Mouse (Mus musculus) hindbrain, postnatal 0 days (tissue): ENCODE measurements at regions not wholly inside any gene's neighbourhood (a gene's known extent, or its start where the extent isn't known, plus 50 kb on each side); places are given as distances from the start of the nearest gene placed in this dataset.
A peak's percentile ranks its signal among the peaks of the same experiment; 100 is the strongest.

Experiments
- ATAC-seq: fragments of 200-750 bp; cut with Nextera tagmentation; 2 replicates; pipeline ENCODE4 v1.8.0; 2017; ENCODE audit warnings: mild to moderate bottlenecking, moderate TSS enrichment, moderate library complexity
- DNase-seq: peaks from one replicate; pipeline ENCODE4 v3.0.0-alpha.2; 2015; ENCODE audit warnings: low spot score
- H3K27ac ChIP-seq: fragments of 300-500 bp; sonication (generic); 2 replicates; pipeline ENCODE4 v1.5.1; 2014; ENCODE audit warnings: mild to moderate bottlenecking
- H3K27me3 ChIP-seq: fragments of 300-500 bp; sonication (generic); 2 replicates; pipeline ENCODE4 v1.6.1; 2014; ENCODE audit warnings: low read length, mixed read lengths; ENCODE audit not compliant: insufficient read depth
- H3K36me3 ChIP-seq: fragments of 300-500 bp; sonication (generic); 2 replicates; pipeline ENCODE4 v1.6.1; 2014; ENCODE audit warnings: low read length, mixed read lengths; ENCODE audit not compliant: insufficient read depth
- H3K4me1 ChIP-seq: fragments of 300-500 bp; sonication (generic); 2 replicates; pipeline ENCODE4 v1.6.1; 2014; ENCODE audit warnings: antibody characterized with exemption, low read length, mixed read lengths; ENCODE audit not compliant: insufficient read depth
- H3K4me2 ChIP-seq: fragments of 300-500 bp; sonication (generic); 2 replicates; pipeline ENCODE4 v1.6.1; 2014; ENCODE audit warnings: low read depth, mild to moderate bottlenecking, low read length, moderate library complexity, mixed read lengths
- H3K4me3 ChIP-seq: fragments of 300-500 bp; sonication (generic); 2 replicates; pipeline ENCODE4 v1.5.1; 2014; ENCODE audit warnings: low read length
- H3K9ac ChIP-seq: fragments of 300-500 bp; sonication (generic); replicated peaks from 2 replicates; pipeline ENCODE4 v1.6.1; 2014; ENCODE audit warnings: mild to moderate bottlenecking, low read length, moderate library complexity, mixed read lengths
- H3K9me3 ChIP-seq: fragments of 300-500 bp; sonication (generic); 2 replicates; pipeline ENCODE4 v1.6.1; 2016; ENCODE audit warnings: low read length, mixed read lengths
- CTCF ChIP-seq: IDR thresholded peaks from 2 replicates; pipeline ENCODE4 v1.5.1; 2016; ENCODE audit warnings: antibody characterized with exemption, control low read depth, low read depth
- WGBS: fragments of 180-500 bp; shearing (Covaris S2); extraction: QIAGEN DNeasy Blood & Tissue Kit; methylation state at CpG from one replicate; pipeline ENCODE4 v1.1.7; 2014; 5-methylcytosine and 5-hydroxymethylcytosine counted together

GRCm38 (mm10) chr1:36003592-36003991 lies 64.6 kb upstream of the Hs6st1 start:
- peak overlapping the region; percentile 36; the same call in 1 of the 2 replicates for H3K27ac ChIP-seq
- no peak overlapping the region for H3K4me2 ChIP-seq
- DNase-seq: peak; percentile 41
- peak; percentile 75; the same call in 1 of the 2 replicates for ATAC-seq
- H3K4me1 ChIP-seq: no peaks in the 10 kb centered on the region
- H3K9me3 ChIP-seq: no peaks in the 10 kb centered on the region
- H3K4me3 ChIP-seq: no peak overlapping the region
- WGBS: 12% methylated on average over 9 of the region's 9 CpGs
- TF ChIP-seq CTCF: no peak
- no peak overlapping the region for H3K9ac ChIP-seq
- H3K27me3 ChIP-seq: no peaks in the 10 kb centered on the region
- H3K36me3 ChIP-seq: no peaks in the 10 kb centered on the region

DNA sequence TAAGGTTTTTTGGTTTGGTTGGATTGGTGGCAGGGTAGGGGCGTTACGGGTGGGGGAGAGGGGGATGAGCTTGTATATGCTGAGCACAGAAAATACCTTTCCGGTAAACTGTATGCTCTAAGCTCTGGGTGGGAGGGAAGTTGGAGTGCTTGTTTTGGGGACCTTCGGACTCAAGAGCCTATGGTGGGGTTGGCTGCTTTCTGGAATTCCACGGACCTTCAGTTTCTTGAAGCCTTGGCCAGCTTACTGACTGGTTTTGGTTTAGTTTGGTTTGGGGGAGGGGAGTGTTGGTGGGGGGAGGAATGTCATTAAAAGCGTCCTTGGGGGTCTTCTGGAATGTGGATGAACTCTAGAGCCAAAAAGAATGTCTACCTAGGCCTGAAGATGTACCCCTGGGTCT lies 59.6 kb upstream of the Hs6st1 start:
- H3K9ac ChIP-seq: no peak overlapping the region
- H3K27ac ChIP-seq: no peak overlapping the region
- ATAC-seq: no peak
- H3K27me3 ChIP-seq: no peaks in the 10 kb centered on the region
- H3K9me3 ChIP-seq: no peaks in the 10 kb centered on the region; the same call in 1 of the 2 replicates
- no peak overlapping the region for H3K4me3 ChIP-seq
- H3K4me1 ChIP-seq: no peaks in the 10 kb centered on the region
- H3K36me3 ChIP-seq: no peaks in the 10 kb centered on the region
- H3K4me2 ChIP-seq: no peak overlapping the region
- no peak for TF ChIP-seq CTCF
- no peak for DNase-seq
- 85% methylated on average over 6 of the region's 6 CpGs for WGBS

DNA sequence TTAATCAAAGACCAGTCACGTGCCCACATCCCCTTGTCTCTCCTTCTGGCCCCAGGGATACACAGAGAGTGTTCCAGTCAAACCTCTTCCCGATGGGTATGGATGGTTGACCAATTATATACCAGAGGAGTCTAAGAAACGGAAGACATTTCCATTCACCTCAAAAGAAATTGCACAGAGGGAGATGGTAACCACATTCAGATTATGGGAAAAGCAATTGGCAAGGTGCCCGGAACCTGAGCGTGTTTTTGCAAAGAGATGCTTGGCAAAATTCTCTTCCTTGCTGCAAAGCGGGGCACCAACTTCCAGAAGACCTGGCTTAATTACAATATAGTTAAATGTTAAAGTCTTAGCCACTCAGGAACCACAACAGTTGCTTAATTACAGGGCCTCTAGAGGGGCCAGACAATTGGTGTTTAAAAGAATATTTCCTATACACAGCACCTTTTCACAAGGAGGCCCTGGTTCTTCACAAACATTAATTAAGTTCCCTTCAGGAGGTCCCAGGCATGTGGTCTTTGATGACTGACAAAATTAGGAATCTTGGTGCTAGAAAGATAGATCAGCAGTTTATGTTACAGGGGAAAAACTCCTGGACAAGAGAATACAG lies 59.1 kb upstream of the Hs6st1 start:
- no peak overlapping the region for H3K27ac ChIP-seq
- no peaks in the 10 kb centered on the region for H3K4me1 ChIP-seq
- no peak overlapping the region for H3K9ac ChIP-seq
- 38% methylated on average over 6 of the region's 6 CpGs for WGBS
- no peak for TF ChIP-seq CTCF
- no peak overlapping the region for H3K4me3 ChIP-seq
- DNase-seq (peak; percentile 72), ATAC-seq (no peak)
- H3K9me3 ChIP-seq: no peaks in the 10 kb centered on the region; the same call in 1 of the 2 replicates
- H3K27me3 ChIP-seq: no peaks in the 10 kb centered on the region
- no peak overlapping the region for H3K4me2 ChIP-seq
- no peaks in the 10 kb centered on the region for H3K36me3 ChIP-seq

GRCm38 (mm10) chr1:36010151-36010550 lies 58.0 kb upstream of the Hs6st1 start:
- H3K9me3 ChIP-seq: no peaks in the 10 kb centered on the region; the same call in 1 of the 2 replicates
- H3K27ac ChIP-seq: no peak overlapping the region
- H3K4me2 ChIP-seq: no peak overlapping the region
- no peak; the same call in 1 of the 2 replicates for TF ChIP-seq CTCF
- 88% methylated on average over 7 of the region's 7 CpGs for WGBS
- H3K9ac ChIP-seq: no peak overlapping the region
- H3K36me3 ChIP-seq: no peaks in the 10 kb centered on the region
- no peaks in the 10 kb centered on the region for H3K4me1 ChIP-seq
- H3K27me3 ChIP-seq: no peaks in the 10 kb centered on the region
- ATAC-seq (no peak), DNase-seq (no peak)
- H3K4me3 ChIP-seq: no peak overlapping the region

GRCm38 (mm10) chr1:36010834-36011233 lies 57.4 kb upstream of the Hs6st1 start:
- Histone ChIP-seq H3K4me3 (no peak overlapping the region), H3K4me1 (no peaks in the 10 kb centered on the region), H3K27me3 (no peaks in the 10 kb centered on the region), H3K4me2 (no peak overlapping the region), H3K9ac (no peak overlapping the region), H3K27ac (no peak overlapping the region), H3K9me3 (no peaks in the 10 kb centered on the region; the same call in 1 of the 2 replicates), H3K36me3 (no peaks in the 10 kb centered on the region)
- ATAC-seq (no peak), DNase-seq (no peak)
- TF ChIP-seq CTCF: no peak
- 84% methylated on average over 12 of the region's 12 CpGs for WGBS

DNA sequence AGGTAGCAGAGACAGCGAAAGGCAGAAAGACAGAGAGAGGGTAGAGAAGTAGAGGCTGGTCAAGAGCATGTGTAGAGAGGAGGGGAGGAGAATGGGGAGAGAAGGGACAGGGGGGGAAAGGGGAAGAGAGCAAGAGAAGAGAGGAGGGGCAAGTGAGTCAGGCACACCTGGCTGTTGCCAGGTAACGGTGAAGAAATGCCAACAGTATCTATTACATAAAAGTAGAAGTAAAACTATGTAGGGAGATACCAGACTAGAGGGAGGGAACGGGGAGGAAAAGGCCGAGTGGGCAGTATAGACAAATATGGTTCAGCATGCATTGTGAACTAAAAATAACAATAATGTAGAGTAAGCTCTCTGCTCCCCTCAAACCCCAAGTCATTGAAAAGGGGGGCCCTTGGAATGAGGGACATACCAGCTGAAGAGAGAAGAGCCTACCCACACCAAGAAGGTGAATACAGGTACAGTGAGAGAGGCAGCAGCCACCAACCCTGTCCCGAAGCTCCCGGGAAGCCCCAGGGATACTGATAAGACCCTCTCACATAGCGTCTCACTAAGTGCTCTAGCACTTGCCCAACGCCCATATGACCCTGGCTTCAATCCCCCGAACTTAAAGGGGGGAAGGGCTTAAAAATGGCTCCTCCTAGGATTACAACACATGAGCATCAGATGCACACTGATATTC lies 56.0 kb upstream of the Hs6st1 start:
- TF ChIP-seq CTCF: no peak
- WGBS: 92% methylated on average over 9 of the region's 9 CpGs
- H3K4me2 ChIP-seq: no peak overlapping the region
- H3K27ac ChIP-seq: no peak overlapping the region
- H3K4me1 ChIP-seq: no peaks in the 10 kb centered on the region
- DNase-seq (no peak), ATAC-seq (no peak)
- H3K4me3 ChIP-seq: no peak overlapping the region
- H3K36me3 ChIP-seq: no peaks in the 10 kb centered on the region
- no peak overlapping the region for H3K9ac ChIP-seq
- H3K27me3 ChIP-seq: no peaks in the 10 kb centered on the region
- no peaks in the 10 kb centered on the region; the same call in 1 of the 2 replicates for H3K9me3 ChIP-seq

DNA sequence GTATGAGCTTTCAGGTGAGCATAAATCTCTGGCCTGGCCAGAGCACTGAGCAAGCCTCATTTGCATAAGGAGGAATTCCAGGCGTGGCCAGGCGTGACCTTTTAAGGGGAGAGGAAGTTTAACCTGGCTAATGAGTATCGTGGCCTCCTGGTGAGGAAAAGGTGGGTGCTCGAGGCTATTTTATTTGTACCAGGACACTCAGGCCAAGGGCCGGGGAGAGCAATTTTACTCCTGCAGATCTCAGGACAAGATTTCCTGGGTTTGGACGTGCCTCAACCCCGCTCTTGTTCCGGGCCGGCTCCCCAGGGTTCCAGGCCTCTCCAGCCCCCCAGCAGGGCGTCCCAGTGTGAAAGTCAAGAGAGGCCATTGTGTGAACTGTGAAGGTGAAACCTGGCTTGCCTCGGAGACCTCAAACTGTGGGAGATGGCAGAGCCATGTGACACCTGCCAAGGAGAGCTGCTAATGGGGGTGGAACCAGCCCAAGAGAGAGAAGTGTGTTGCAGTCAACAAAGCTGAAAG lies 54.3 kb upstream of the Hs6st1 start:
- ATAC-seq: no peak
- Histone ChIP-seq H3K9me3 (no peaks in the 10 kb centered on the region; the same call in 1 of the 2 replicates), H3K27me3 (no peaks in the 10 kb centered on the region), H3K27ac (no peak overlapping the region), H3K4me1 (no peaks in the 10 kb centered on the region), H3K36me3 (no peaks in the 10 kb centered on the region), H3K4me3 (no peak overlapping the region), H3K9ac (no peak overlapping the region), H3K4me2 (no peak overlapping the region)
- TF ChIP-seq CTCF: no peak
- no peak for DNase-seq
- 38% methylated on average over 11 of the region's 11 CpGs for WGBS
